Mouse (Mus musculus) stomach, postnatal 0 days (tissue): Measurements from ENCODE around the gene Gfi1. TPM values are rescaled to one million over a fixed set of nuclear protein-coding genes. Genes with fewer than 3 reads are reported as not detected.
A peak's percentile ranks its signal among the peaks of the same experiment; 100 is the strongest.

Experiments used
- ATAC-seq: fragments of 200-750 bp; cut with Nextera tagmentation; 2 replicates; pipeline ENCODE4 v1.8.0; 2017; ENCODE audit not compliant: low FRiP score, low TSS enrichment
- DNase-seq: peaks from one replicate; pipeline ENCODE4 v3.0.0-alpha.2; 2016; ENCODE audit warnings: low spot score
- H3K27ac ChIP-seq: fragments of 300-500 bp; sonication (generic); replicated peaks from 2 replicates; pipeline ENCODE4 v1.5.1; 2014; ENCODE audit warnings: mild to moderate bottlenecking, control low read depth
- H3K27me3 ChIP-seq: fragments of 300-500 bp; sonication (generic); 2 replicates; pipeline ENCODE4 v1.6.1; 2014; ENCODE audit warnings: low read length; ENCODE audit not compliant: control insufficient read depth, insufficient read depth
- H3K36me3 ChIP-seq: fragments of 300-500 bp; sonication (generic); 2 replicates; pipeline ENCODE4 v1.6.1; 2014; ENCODE audit warnings: low read length, mixed read lengths; ENCODE audit not compliant: control insufficient read depth, insufficient read depth
- H3K4me1 ChIP-seq: fragments of 300-500 bp; sonication (generic); replicated peaks from 2 replicates; pipeline ENCODE4 v1.6.1; 2014; ENCODE audit warnings: antibody characterized with exemption; ENCODE audit not compliant: control insufficient read depth, insufficient read depth
- H3K4me2 ChIP-seq: fragments of 300-500 bp; sonication (generic); replicated peaks from 2 replicates; pipeline ENCODE4 v1.6.1; 2014; ENCODE audit warnings: low read depth, mild to moderate bottlenecking, control low read depth, moderate library complexity
- H3K4me3 ChIP-seq: fragments of 300-500 bp; sonication (generic); 2 replicates; pipeline ENCODE4 v1.5.1; 2014; ENCODE audit warnings: low read depth, low read length, control low read depth
- H3K9ac ChIP-seq: fragments of 300-500 bp; sonication (generic); 2 replicates; pipeline ENCODE4 v1.6.1; 2014; ENCODE audit warnings: mild to moderate bottlenecking, low read length, control low read depth, mixed read lengths
- H3K9me3 ChIP-seq: fragments of 300-500 bp; sonication (generic); 2 replicates; pipeline ENCODE4 v1.6.1; 2016; ENCODE audit warnings: low read length; ENCODE audit not compliant: control insufficient read depth
- CTCF ChIP-seq: IDR thresholded peaks from 2 replicates; pipeline ENCODE4 v1.5.1; 2016; ENCODE audit warnings: antibody characterized with exemption, low read depth, mild to moderate bottlenecking, moderate library complexity
- EP300 ChIP-seq: optimal IDR thresholded peaks from 2 replicates; pipeline ENCODE3; 2016; ENCODE audit warnings: antibody characterized with exemption
- WGBS: fragments of 180-500 bp; shearing (Covaris S2); extraction: QIAGEN DNeasy Blood & Tissue Kit; methylation state at CpG from one replicate; pipeline ENCODE4 v1.1.7; 2014; 5-methylcytosine and 5-hydroxymethylcytosine counted together
- polyA plus RNA-seq: library from polyadenylated mRNA; unstranded; fragments of >200 nt; fragmentation: Nextera tagmentation; extraction: Ambion mirVana; gene quantifications from 2 replicates; pipeline ENCODE4 v1.2.1, GENCODE M21; 2015

The Gfi1 gene
- polyA plus RNA-seq: 0.10 TPM in 1 of 2 replicates, not detected in the other

DNA sequence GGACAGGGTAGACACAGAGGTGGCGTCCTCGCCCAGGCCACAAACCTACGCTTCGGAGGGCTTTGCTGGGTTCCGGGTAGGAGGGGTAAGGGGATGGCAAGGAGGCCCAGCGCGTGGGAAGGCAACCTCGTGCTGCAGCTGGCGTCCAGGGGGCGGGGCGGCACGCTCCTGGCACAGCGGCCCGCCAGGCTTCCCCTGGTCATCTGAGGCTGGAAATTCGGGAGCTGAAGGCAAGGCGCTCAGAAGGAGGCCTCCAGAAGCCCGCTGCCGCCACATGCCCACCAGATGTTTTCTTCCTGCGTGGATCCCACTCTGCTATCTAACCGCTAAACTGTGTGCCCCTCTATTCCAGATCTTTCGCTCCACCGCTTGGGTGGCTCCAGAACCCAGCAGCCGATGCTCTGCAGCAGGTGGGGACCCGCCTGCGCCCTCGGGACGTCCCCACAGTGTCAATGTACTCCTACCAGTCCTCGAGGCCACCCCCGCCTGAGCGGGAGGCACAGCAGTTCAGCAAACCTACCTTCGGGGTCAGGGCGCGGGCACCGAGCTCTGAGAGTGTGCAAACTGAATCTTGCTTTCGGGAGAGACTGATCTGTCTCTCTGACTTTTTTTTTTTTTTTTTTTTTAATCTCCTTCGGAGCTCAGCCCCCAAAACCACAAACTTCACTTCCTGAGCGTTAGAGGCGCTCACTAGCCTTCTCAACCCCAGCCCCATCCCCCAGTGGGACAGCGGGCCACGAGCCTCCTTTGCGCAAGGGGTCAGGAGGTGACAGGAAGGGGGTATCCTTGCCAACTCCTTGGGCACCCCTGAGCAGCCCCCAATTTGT lies at the start of gene Gfi1:
Gfi1 (minus strand) TSS at position 602 of the 827 bp plus-strand sequence.
- under 1% methylated on average over 41 of the region's 41 CpGs for WGBS
- H3K9ac ChIP-seq: no peak within 1 kb of the TSS
- ATAC-seq (no peak), DNase-seq (peak; percentile 31)
- no peaks in the 10 kb centered on the region for H3K9me3 ChIP-seq
- peaks cover 14% of the 10 kb centered on the region for H3K4me1 ChIP-seq
- peak within 1 kb of the TSS; percentile 51 for H3K4me2 ChIP-seq
- peaks cover 30% of the 10 kb centered on the region; the same call in 1 of the 2 replicates for H3K27me3 ChIP-seq
- no peaks in the 10 kb centered on the region for H3K36me3 ChIP-seq
- TF ChIP-seq CTCF (no peak), EP300 (no peak)
- peak within 1 kb of the TSS; percentile 29 for H3K4me3 ChIP-seq
- no peak within 1 kb of the TSS for H3K27ac ChIP-seq

DNA sequence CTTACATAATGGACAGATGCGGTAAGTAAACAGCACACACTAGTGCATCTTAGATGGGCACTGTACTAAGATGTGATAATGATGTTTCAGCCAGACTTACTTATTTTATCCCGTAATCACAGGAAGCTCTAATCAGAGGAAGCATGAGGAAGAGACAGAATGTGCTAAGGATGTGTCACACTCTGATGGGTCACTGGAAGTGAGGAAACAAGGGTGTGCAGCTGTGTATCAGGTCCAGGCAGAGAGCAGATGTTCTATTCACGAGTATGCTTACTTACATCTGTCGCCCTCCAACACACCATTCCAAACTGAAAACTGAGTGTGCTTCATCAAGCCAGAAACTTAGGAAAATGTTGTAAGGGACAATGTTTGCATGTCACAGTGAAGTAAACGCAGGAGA lies 46.2 kb upstream of the Gfi1 start:
- Histone ChIP-seq H3K36me3 (no peaks in the 10 kb centered on the region), H3K27ac (no peak overlapping the region), H3K4me3 (no peak overlapping the region), H3K4me1 (no peaks in the 10 kb centered on the region), H3K27me3 (no peaks in the 10 kb centered on the region), H3K9ac (no peak overlapping the region), H3K9me3 (no peaks in the 10 kb centered on the region), H3K4me2 (no peak overlapping the region)
- DNase-seq (no peak), ATAC-seq (no peak)
- 59% methylated on average over 5 of the region's 5 CpGs for whole genome bisulfite sequencing
- no peak for TF ChIP-seq EP300
- TF ChIP-seq CTCF: no peak

DNA sequence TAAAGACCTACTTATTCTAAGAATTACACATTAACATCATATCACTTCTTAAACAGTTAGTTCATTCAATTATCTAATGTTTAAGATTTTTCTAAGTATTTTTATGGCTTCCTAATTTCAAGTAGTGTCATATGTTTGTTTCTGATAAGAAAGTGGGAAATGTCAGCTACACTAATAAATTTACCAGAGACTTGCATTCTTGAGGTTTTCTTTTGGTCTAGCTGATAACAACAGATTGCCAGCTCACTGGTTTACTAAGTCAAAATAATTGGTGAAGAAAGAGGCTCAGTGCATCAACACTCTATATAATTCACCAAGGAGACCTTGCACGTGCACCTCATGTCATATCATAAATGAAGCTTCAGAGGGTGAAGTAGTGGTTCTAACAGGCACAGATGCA lies 42.4 kb upstream of the Gfi1 start:
- H3K27ac ChIP-seq: no peak overlapping the region
- ATAC-seq (no peak), DNase-seq (no peak)
- WGBS: 95% methylated on average over 1 of the region's 1 CpGs
- TF ChIP-seq EP300 (no peak), CTCF (no peak)
- no peaks in the 10 kb centered on the region for H3K36me3 ChIP-seq
- no peak overlapping the region for H3K4me3 ChIP-seq
- H3K4me1 ChIP-seq: no peaks in the 10 kb centered on the region
- no peaks in the 10 kb centered on the region for H3K9me3 ChIP-seq
- H3K4me2 ChIP-seq: no peak overlapping the region
- no peak overlapping the region for H3K9ac ChIP-seq
- H3K27me3 ChIP-seq: no peaks in the 10 kb centered on the region

DNA sequence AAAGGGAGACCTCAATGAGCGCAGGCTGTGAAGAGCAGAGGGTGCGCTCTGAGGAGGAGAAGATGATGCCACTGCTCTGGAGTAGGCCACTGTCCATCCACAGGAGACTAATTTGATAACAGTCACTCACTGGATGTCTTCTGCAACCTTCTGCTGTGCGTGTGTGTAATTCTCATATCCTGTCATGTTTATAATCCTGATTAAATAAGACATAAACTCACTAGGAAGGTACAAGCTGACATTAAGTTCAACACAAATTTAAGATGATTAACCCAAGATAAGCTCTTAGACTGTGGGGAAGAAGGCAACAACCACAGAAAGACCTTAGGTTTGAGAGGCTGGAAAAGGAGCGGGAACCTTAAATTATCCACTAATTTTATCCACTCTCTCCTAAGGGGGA lies 40.1 kb upstream of the Gfi1 start:
- ATAC-seq (no peak), DNase-seq (no peak)
- TF ChIP-seq CTCF (no peak), EP300 (no peak)
- 89% methylated on average over 4 of the region's 4 CpGs for WGBS
- no peaks in the 10 kb centered on the region for H3K9me3 ChIP-seq
- no peak overlapping the region for H3K27ac ChIP-seq
- no peak overlapping the region for H3K9ac ChIP-seq
- no peaks in the 10 kb centered on the region for H3K36me3 ChIP-seq
- no peak overlapping the region for H3K4me3 ChIP-seq
- no peak overlapping the region for H3K4me2 ChIP-seq
- H3K4me1 ChIP-seq: no peaks in the 10 kb centered on the region
- no peaks in the 10 kb centered on the region for H3K27me3 ChIP-seq

DNA sequence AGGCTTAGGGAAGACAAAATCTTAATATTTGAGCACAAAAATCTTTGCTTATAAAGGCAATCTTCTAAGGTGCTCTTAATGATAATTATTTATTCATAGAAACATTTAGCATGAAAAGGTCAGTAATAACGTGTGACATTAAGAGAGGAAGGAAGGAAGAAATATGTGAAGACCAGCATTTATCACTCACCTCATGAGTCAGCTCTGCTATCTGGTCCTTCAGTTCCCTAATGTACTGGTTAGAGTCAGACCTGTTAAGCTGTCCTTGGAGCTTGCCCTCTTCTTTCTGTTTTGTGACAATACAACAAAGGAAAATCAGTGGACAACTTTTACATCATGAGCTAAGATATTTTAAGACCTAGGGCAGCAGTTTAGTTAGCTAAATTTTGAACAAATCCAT lies 38.6 kb upstream of the Gfi1 start:
- no peaks in the 10 kb centered on the region for H3K9me3 ChIP-seq
- no peaks in the 10 kb centered on the region for H3K27me3 ChIP-seq
- no peak for DNase-seq
- no peaks in the 10 kb centered on the region for H3K4me1 ChIP-seq
- H3K4me3 ChIP-seq: no peak overlapping the region
- TF ChIP-seq CTCF (no peak), EP300 (no peak)
- ATAC-seq: no peak
- no peak overlapping the region for H3K4me2 ChIP-seq
- 56% methylated on average over 1 of the region's 1 CpGs for WGBS
- no peak overlapping the region for H3K9ac ChIP-seq
- no peaks in the 10 kb centered on the region for H3K36me3 ChIP-seq
- H3K27ac ChIP-seq: no peak overlapping the region

DNA sequence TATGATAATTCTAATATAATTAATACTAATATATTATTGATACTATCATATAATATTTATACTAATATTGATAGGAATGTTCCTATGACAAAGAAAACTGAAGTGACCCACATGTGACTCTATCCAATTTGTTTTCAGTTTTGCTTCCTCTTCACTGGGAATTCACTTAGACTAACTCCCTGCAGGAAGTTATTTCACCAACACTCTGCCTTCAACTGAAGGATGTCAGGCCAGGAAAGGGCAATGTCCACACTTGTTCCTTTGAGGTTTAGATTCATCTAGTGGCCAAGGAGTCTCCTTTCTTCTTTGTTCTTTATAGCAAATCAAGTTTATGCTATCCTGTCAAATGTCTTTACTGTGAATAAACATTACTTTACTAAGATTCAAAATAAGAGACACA lies 37.8 kb upstream of the Gfi1 start:
- no peak overlapping the region for H3K4me3 ChIP-seq
- no peak for TF ChIP-seq CTCF
- TF ChIP-seq EP300: no peak
- H3K9me3 ChIP-seq: no peaks in the 10 kb centered on the region
- H3K27me3 ChIP-seq: no peaks in the 10 kb centered on the region
- no peak for DNase-seq
- no peaks in the 10 kb centered on the region for H3K4me1 ChIP-seq
- H3K27ac ChIP-seq: no peak overlapping the region
- no peak for ATAC-seq
- no peaks in the 10 kb centered on the region for H3K36me3 ChIP-seq
- no peak overlapping the region for H3K4me2 ChIP-seq
- no peak overlapping the region for H3K9ac ChIP-seq
